ENCODE assay signal across 23 mouse cellular contexts in genomic region chr10:59487351-59487750, GRCm38 (mm10). TPM values are rescaled to one million over a fixed set of nuclear protein-coding genes. Genes with fewer than 3 reads are reported as not detected.
DNase-seq lines count a peak whose midpoint lies in the region; ATAC-seq lines count a peak whose summit lies in the region.
"Had no signal": no experiment of that assay in that cellular context is flagged by ENCODE, and none has a peak within 500 bp of the region (broad histone marks: within the 10 kb centered on the region; RNA-seq: fewer than 3 reads in every experiment).

No protein-coding gene starts in this region.

- no peaks in the 10 kb centered on the region for H3K9me3 ChIP-seq in midbrain, embryonic 11.5 days (ENCODE audit: control insufficient read depth, low read length)
- H3K9me3 ChIP-seq in midbrain, embryonic 15.5 days, result no peaks in the 10 kb centered on the region
- H3K9me3 ChIP-seq: embryonic facial prominence, embryonic 15.5 days had no signal

- H3K4me2 ChIP-seq in midbrain, embryonic 11.5 days, result no peak overlapping the region
- no peak overlapping the region for H3K4me2 ChIP-seq in midbrain, embryonic 15.5 days
- H3K4me2 ChIP-seq: embryonic facial prominence, embryonic 13.5 days; embryonic facial prominence, embryonic 15.5 days; forebrain, embryonic 12.5 days had no signal

- peak; percentile 61 for DNase-seq in heart, adult 11 months
- no peak for DNase-seq in heart, adult 8-10 months (ENCODE audit: low spot score)
- peak; percentile 41 for DNase-seq in midbrain, embryonic 11.5 days (ENCODE audit: low spot score, missing footprints)
- DNase-seq: adrenal gland, adult 8-10 months; adrenal gland, postnatal 14 days; adrenal gland, postnatal 36 days; cerebellum, adult 11 months; cerebellum, adult 18-20 months; cerebellum, adult 8-10 months; cerebellum, adult 9-11 months; cerebellum, postnatal 14 days; cerebellum, postnatal 36 days; embryo, embryonic 11 days had no signal

- no peak for ATAC-seq in midbrain, embryonic 11.5 days (ENCODE audit: low FRiP score)
- no peak for ATAC-seq in midbrain, embryonic 15.5 days (replicated peaks)
- ATAC-seq: forebrain, embryonic 14.5 days; forebrain, embryonic 16.5 days had no signal

- no peaks in the 10 kb centered on the region for H3K27me3 ChIP-seq in midbrain, embryonic 11.5 days (ENCODE audit: control insufficient read depth, insufficient read depth, low read length)
- H3K27me3 ChIP-seq in midbrain, embryonic 15.5 days (replicated peaks), result no peaks in the 10 kb centered on the region
- H3K27me3 ChIP-seq: embryonic facial prominence, embryonic 13.5 days; embryonic facial prominence, embryonic 15.5 days; forebrain, embryonic 12.5 days had no signal

- no peak overlapping the region for H3K27ac ChIP-seq in midbrain, embryonic 11.5 days (ENCODE audit: low read depth, low read length)
- H3K27ac ChIP-seq in midbrain, embryonic 15.5 days, result no peak overlapping the region
- H3K27ac ChIP-seq: embryonic facial prominence, embryonic 13.5 days; embryonic facial prominence, embryonic 15.5 days; forebrain, embryonic 10.5 days; forebrain, embryonic 12.5 days had no signal

- no peak overlapping the region for H3K4me3 ChIP-seq in midbrain, embryonic 11.5 days (ENCODE audit: low read depth, low read length)
- H3K4me3 ChIP-seq in midbrain, embryonic 15.5 days, result no peak overlapping the region
- H3K4me3 ChIP-seq: embryonic facial prominence, embryonic 13.5 days; embryonic facial prominence, embryonic 15.5 days; erythroblast, embryonic 14.5 days; forebrain, embryonic 10.5 days; forebrain, embryonic 12.5 days had no signal

- no peak overlapping the region for H3K9ac ChIP-seq in midbrain, embryonic 11.5 days (ENCODE audit: low read length)
- H3K9ac ChIP-seq in midbrain, embryonic 15.5 days, result no peak overlapping the region
- H3K9ac ChIP-seq: embryonic facial prominence, embryonic 13.5 days; embryonic facial prominence, embryonic 15.5 days; forebrain, embryonic 12.5 days had no signal

- WGBS in midbrain, embryonic 11.5 days, result 85% methylated on average over 2 of the region's 2 CpGs
- WGBS in midbrain, embryonic 15.5 days, result 85% methylated on average over 2 of the region's 2 CpGs

- H3K4me1 ChIP-seq in midbrain, embryonic 11.5 days (ENCODE audit: control insufficient read depth, insufficient read depth, low read length), result no peaks in the 10 kb centered on the region
- H3K4me1 ChIP-seq in midbrain, embryonic 15.5 days, result no peaks in the 10 kb centered on the region
- H3K4me1 ChIP-seq: embryonic facial prominence, embryonic 15.5 days; forebrain, embryonic 10.5 days; forebrain, embryonic 12.5 days had no signal

- no peaks in the 10 kb centered on the region for H3K36me3 ChIP-seq in midbrain, embryonic 11.5 days (ENCODE audit: control insufficient read depth, insufficient read depth, low read length)
- H3K36me3 ChIP-seq in midbrain, embryonic 15.5 days (replicated peaks), result no peaks in the 10 kb centered on the region
- H3K36me3 ChIP-seq: forebrain, embryonic 12.5 days had no signal

RNA-seq across cellular contexts. Expression of gene Oit3, which starts 45.8 kb away (rescaled TPM):
- under 1 TPM in 1 of 4 experiments, not detected in 3; 0.31 TPM for total RNA-seq in heart, adult 8-10 months (2022)
- polyA plus RNA-seq in midbrain, embryonic 11.5 days (2014; fragmentation: Nextera tagmentation; extraction: Ambion mirVana), result 0.38 and 0.48 TPM in 2 replicates
- 0.06 and 0.08 TPM in 2 replicates for polyA plus RNA-seq in midbrain, embryonic 15.5 days (2015; fragmentation: Nextera tagmentation; extraction: Ambion mirVana)
- total RNA-seq: ES-E14, MEL had no signal
- polyA plus RNA-seq: forebrain, embryonic 14.5 days had no signal
